Mouse (Mus musculus) mesoderm, embryonic 11.5 days (tissue): ENCODE results near the gene Ctcfl.
"Not testable (repeated sequence)": the region's sequence is repeated elsewhere in the genome, so short reads cannot be mapped to it uniquely, and the experiment has no call there.

Experiments used
- DNase-seq: peaks from one replicate; pipeline ENCODE4 v3.0.0-alpha.2; 2012; ENCODE audit warnings: low read depth, low spot score

The Ctcfl gene

GRCm38 (mm10) chr2:173143611-173144010, 24.3 kb upstream of the Ctcfl start:
- no peak for DNase-seq

DNA sequence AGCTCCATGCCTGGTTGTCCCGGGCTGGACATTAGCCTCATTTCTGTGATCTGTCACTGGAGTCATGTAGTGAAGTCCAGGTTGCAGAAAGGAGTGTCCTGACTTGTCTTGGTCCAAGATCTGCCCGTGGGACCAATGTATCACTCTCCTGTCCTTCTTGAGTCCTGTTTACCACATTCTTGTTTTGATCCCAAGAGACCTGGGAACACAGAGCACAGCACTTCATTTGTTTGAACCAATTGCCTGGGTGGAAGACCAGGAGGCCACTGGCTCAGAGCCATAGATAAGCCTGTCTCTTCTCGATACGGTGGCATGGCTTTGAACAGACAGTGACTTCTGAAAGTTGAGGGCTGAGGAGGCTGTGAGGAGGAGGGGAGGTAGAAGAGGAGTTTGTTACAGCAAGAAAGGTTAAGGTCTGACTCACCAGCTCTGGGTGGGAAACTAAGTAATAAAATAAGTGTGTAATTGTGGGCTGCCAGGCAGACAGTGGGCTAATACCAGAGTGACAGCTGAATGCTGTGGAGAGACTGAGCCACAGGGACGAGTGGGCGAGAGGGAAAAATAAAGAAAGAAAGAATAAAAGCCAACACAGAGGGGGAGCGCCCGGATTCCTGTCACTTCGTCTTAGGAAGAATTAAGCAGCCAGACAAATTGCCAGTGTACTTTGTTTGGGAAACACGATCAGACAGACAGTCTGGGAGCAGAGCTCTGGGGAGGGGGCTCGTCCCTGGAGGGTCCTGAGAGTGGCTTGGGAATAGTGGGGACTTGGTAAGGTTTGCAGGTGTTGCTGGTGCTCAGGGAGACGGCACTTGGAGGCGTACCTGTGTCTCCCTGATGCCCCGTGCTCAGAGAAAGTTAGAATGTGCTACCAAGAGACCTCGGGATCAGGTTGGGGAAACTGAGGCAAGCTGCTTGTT, 19.3 kb upstream of the Ctcfl start:
- DNase-seq = no peak

- no peak for DNase-seq
Observed at GRCm38 (mm10) chr2:173134695-173135094, 15.4 kb upstream of the Ctcfl start.

- no peak for DNase-seq
Observed at GRCm38 (mm10) chr2:173132794-173133300, 13.5 kb upstream of the Ctcfl start.

GRCm38 (mm10) chr2:173132262-173132661, 12.9 kb upstream of the Ctcfl start:
- DNase-seq = no peak

GRCm38 (mm10) chr2:173129111-173129510, 9.8 kb upstream of the Ctcfl start:
- DNase-seq = no peak

DNA sequence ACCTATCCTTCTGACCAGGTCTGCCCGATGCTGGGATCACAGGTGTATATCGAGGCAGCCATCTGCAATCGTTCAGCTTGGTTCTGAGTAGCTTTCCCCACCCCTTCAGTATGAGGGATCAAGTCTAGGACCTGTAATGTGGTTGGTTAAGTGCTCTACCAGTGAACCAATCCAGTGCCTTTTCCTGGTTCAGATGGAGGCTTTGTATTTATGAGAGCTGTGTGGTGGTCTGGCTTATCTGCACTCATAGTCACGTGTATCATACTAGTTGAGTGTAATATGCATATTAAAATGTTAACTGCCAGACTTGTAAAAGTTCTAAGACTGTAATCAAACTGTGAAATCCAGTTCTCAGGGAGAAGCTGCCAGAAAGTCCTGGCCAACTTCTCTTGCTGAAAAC, 7.1 kb upstream of the Ctcfl start:
- no peak for DNase-seq

DNA sequence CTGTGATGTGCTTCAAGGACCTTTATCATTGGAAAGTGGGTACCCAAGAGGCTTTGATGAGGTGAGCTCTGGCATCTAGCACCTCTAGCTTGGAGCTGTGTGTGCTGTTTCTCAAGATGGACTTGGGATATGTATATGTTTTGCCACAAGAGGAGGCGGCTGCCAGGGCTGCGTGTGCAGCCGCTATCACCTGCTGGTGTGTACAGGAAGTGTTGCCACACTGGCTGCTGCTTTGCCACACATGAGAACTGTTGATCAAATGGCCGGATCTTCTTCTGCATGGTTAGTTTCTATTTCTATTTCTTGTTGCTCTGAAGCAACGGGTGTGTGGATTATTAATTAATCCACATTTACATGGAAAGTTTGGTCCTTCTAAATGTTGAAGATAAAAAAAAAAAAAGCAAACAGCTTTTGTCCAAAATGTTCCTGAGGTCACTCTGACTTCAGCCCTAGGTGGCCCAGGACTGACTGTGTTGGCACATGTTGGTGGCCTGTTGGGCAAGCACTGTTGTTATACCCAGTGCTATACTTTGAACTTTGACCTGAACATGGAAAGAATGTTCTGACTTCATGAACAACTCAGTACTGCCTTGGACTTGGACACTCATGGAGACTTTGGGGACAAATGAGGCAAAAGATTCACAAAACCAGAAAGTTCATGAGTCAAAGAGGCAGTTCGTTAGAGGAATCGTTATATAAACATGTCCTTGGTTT, 4.9 kb upstream of the Ctcfl start:
- no peak for DNase-seq

DNA sequence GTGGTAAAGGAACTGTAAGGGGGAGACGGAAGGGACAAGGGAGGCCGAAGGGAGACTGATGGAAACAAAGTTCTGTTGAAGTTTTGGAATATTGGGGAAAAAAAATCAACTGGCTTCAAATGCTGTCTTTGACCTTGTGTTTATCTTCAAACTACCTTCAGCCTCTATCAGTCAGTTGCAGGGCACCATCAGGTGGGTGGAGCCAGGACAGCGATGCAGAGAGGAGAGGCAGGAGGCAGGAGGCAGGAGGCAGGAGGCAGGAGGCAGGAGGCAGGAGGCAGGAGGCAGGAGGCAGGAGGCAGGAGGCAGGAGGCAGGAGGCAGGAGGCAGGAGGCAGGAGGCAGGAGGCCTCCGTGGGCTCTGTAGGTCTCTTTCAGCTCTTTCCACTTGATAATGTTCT, 792 bp upstream of the Ctcfl start:
- DNase-seq = not testable (repeated sequence)

DNA sequence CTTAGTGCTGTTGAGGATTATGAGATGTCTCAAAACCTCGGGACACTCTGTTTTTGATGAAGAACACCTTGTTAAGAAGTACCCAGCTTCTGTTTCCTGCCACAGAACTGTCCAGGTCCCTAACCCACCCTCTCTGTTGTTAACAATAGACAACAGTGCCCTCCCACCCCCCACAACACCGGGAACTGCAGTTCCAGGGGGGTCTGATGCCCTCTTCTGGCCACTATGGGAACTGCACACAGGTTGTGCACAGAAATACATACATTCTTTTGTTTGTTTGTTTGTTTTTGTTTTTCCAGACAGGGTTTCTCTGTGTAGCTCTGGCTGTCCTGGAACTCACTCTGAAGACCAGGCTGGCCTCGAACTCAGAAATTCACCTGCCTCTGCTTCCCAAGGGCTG, 5.5 kb downstream of the Ctcfl start:
- not testable (repeated sequence) for DNase-seq

- DNase-seq = no peak
Observed at GRCm38 (mm10) chr2:173110571-173110970, 8.8 kb downstream of the Ctcfl start.

- DNase-seq = no peak
Observed at GRCm38 (mm10) chr2:173109510-173109909, 9.8 kb downstream of the Ctcfl start.

DNA sequence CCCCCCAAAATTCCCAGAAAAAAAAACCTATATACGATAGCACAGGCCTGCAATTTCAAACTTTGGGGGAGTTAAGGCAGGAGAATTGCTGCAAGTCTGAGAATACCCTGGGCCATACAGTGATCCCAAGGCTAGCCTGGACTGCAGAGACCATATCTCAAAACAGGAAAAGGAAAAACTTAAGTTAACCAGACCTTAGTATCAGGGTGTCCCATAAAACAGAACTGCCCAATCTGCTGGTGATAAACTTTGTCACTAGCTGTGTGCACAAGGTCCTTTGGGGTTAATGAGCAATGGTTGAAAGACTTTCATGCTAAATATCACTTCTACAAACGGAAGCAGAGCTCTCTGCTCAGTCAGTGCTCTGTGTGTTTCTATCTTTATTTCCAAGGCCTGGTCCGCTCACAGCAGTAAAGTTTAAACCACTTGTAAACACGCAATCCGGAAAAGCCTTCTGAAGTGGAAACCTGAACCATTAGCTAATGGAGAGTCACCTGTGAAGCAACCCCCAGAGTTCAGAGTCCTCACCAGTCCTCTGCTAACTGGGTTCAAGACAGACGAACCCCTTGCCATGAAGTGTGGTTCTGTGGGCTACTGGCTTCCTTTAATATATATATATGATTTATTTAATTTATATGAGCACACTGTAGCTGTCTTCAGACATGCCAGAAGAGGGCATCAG, 10.7 kb downstream of the Ctcfl start:
- no peak for DNase-seq

DNA sequence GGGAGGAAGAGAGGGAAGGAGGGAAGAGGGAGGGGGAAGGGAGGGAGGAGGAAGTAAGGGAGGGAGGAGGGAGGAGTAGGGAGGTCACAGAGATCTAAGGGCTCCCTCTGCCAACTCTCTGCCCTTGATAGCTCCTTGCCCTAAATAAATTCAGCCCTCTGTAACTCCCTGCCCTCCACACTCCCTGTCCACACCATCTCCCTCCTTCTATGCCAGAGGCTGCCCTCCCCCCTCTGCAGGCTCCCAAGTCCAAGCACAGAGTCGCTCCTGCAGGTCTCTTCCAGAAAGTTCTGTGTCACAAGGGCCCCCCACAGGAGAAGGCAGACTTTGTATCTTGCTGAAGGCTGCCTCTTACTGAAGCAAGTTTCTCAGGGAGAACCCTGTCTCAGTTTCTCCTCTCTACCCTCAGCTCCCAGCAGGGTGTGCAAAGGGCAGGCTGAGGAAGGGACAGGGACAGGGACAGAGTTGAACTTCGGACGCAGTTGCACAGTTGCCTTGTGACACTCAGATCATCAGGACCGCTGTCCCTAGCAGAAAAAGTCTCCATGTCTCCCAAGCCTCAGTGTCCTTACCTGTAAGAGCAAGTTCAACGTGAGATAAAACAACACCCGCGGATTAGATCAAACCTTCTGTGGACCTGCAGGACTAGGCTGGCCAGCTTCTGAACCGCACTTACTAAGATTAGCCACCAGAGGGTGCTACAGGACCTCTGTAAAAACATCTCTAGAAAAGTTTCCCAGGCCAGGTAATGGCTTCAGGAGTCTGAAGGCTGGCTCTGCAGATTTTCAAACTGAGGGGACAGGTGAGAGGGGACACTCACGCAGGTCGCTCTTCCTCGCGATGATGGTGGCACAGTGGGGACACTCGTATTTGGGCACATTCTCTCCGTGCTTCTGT, 12.2 kb downstream of the Ctcfl start:
- peak; percentile 83 for DNase-seq

GRCm38 (mm10) chr2:173106409-173106808, 12.9 kb downstream of the Ctcfl start:
- no peak for DNase-seq

- DNase-seq = not testable (repeated sequence)
Observed at GRCm38 (mm10) chr2:173097337-173097736, 22.0 kb downstream of the Ctcfl start.

- DNase-seq = peak; percentile 88
Observed at GRCm38 (mm10) chr2:173089437-173089836, 29.9 kb downstream of the Ctcfl start.

GRCm38 (mm10) chr2:173087405-173087804, 31.9 kb downstream of the Ctcfl start:
- DNase-seq = no peak

DNA sequence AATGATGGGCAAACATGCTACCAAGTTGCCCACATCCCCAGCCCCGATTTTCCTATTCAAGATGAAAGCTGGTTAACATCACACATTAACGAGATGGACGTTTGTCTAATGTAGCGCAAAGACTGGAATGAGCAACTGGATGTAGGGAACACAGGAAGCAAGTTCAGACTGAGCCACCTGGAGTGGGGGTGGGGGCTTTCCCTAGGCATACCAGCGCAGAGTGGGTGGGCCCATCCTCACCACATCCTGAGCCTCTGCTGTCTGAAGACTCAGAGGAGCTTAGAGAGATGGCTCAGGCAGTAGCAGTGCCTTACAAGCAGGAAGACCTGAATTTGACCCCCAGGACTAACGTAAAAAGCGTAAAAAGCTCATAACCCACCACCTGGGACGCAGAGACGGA, 33.6 kb downstream of the Ctcfl start:
- DNase-seq = no peak

GRCm38 (mm10) chr2:173084871-173085270, 34.5 kb downstream of the Ctcfl start:
- no peak for DNase-seq
